Mouse (Mus musculus): ENCODE data around the gene Gpr37l1.

The Gpr37l1 gene

DNA sequence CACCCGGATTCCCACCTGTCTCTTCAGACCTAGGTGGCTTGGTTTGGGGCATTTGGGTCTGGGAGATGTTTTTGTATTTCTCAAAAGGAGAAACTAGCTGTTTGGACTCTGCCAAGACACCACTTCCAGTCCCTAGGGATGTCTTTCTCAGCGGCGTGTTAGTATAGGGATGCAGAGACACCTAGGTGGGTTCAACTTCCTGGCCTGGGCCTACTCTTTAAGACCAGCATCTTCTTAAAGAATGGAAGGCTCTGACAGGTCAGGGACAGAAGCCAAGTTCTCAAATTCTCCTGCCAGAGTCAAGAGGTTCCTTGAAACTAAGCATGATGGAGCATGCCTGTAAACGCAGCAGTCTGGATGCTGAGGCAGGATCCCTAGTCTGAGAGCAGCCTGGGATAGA is 19.0 kb downstream of the Gpr37l1 start:
- no peak for DNase-seq (ENCODE audit: low read depth, low spot score)

GRCm38 (mm10) chr1:135147702-135148058 is 19.8 kb downstream of the Gpr37l1 start:
- DNase-seq (ENCODE audit: low read depth, low spot score) = no peak

GRCm38 (mm10) chr1:135146946-135147701 is 20.4 kb downstream of the Gpr37l1 start:
- DNase-seq (ENCODE audit: low read depth, low spot score) = peak; percentile 64

DNA sequence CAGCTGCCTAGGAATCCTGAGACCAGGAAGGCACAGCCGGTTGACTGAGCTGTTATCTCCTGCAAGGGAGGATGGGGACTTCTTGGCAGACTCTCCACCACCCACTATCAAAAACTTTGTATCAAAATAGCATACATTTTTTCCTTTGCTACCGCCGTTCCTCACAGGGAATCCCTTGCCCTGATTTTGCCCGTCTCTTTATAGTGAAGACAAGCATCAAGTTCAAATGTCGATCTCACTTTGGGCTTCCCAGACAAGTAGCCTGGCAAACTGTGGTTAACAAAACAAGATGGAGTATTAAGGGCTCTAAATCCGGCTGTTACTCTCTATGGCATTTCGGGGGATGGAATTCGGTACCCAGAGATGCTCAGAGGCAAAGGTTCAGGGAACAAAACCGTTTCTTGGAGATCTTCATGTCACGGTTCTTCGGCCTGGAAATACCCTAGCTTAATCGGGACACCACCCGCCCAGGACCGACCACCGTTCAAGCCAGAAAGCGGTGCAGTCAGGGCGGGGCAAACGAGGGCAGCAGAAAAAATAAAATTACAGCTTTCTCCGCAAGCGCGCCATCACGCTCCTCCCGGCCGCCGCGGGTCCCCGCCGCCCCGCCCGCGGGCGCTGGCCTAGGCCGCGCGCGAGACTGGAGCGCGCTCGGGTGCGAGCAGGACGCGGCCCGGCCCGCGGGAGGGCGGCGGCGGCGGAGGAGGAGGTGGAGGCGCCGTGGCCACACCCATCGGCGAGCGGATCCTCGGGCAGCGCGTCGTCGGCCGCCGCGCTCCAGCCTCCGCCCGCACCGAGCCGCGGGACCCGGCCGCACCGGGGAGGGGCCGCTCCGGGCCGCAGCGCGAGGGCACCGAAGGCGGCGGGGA is 21.2 kb downstream of the Gpr37l1 start, which contains the start of gene Arl8a:
Gene Arl8a (plus strand): TSS at position 748 of the 869 bp plus-strand sequence.
- DNase-seq (ENCODE audit: low read depth, low spot score) = peak; percentile 86

DNA sequence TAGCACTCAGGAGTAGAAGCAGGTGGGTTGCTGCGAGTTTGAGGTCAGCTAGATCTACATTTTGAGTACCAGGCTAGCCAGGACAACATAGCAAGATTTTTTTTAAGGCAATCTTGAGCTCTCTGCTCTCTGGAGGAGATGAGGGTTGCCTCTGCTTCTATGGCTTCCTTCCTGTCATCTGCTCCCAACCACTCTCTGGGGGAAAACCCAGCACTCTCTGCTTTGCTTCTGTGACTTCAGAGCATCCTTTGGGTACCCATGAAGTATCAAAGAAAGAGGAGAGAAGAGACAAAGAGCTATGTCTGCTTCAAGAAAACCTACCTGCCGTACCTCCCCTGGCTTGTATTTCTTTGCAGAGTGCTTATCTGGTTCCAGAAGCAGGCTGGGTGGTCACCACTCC is 23.5 kb downstream of the Gpr37l1 start:
- peak; percentile 51 for DNase-seq (ENCODE audit: low read depth, low spot score)

DNA sequence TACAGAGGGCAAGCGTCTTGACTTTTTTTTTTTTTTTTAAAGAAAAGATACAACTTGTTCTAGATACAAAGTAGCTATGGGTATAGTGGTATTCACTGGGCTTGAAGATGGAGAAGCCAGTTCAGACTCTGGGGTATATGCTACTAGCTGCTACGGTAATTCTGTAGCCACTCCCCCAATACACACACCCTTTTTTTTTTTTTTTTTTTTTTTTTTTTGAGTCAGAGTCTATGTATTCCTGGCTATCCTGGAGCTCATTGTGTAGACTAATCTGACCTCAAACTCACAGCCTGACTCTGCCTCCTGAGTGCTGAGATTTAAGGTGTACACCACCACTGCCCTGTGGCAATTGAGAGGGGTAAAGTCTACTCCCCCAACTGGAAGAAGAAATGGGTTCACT is 25.0 kb downstream of the Gpr37l1 start:
- no peak for DNase-seq (ENCODE audit: low read depth, low spot score)

GRCm38 (mm10) chr1:135139906-135140305 is 27.6 kb downstream of the Gpr37l1 start:
- peak; percentile 32 for DNase-seq (ENCODE audit: low read depth, low spot score)

GRCm38 (mm10) chr1:135136500-135136899 is 31.0 kb downstream of the Gpr37l1 start:
- peak; percentile 84 for DNase-seq (ENCODE audit: low read depth, low spot score)

DNA sequence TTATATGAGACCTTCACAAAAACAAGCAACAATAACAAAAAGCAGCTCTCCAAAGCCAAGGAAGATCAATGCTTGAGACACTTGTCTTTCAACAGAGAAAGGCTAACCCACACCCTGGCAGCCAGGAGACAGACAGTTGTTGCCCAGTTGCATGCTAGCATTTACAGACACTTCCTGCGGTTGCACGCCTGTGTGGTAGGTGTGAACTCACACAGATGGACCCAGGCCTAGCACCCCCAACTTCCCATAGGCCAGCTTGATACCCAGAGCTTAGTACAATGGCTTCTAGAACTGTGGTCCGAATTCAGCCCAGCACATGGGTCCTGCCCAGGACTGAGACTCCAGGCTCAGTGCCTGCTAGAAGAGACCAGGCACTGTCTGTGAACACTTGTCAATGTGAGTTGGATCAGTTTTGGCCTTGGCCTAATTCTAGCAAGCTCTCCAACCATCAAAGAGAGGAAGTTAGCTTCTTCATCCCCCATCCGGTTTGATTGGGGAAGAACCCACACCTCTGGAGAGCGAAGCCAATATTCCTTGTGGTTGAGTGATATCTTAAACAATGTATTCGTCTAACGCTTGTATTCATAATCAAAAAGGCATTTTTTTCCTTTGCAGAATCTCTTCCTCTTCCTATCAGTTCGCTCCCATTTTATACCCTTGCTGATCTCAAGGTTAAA is 32.2 kb downstream of the Gpr37l1 start:
- DNase-seq (ENCODE audit: low read depth, low spot score) = no peak

GRCm38 (mm10) chr1:135133678-135134435 is 33.6 kb downstream of the Gpr37l1 start:
- peak; percentile 44 for DNase-seq (ENCODE audit: low read depth, low spot score)

- DNase-seq (ENCODE audit: low read depth, low spot score) = peak; percentile 80
Measured at GRCm38 (mm10) chr1:135132893-135133369, 34.5 kb downstream of the Gpr37l1 start.

GRCm38 (mm10) chr1:135132473-135132872 is 35.0 kb downstream of the Gpr37l1 start, which contains the start of gene Ptpn7:
Ptpn7 (plus strand) TSS chr1:135132700.
- DNase-seq (ENCODE audit: low read depth, low spot score) = peak; percentile 92

DNA sequence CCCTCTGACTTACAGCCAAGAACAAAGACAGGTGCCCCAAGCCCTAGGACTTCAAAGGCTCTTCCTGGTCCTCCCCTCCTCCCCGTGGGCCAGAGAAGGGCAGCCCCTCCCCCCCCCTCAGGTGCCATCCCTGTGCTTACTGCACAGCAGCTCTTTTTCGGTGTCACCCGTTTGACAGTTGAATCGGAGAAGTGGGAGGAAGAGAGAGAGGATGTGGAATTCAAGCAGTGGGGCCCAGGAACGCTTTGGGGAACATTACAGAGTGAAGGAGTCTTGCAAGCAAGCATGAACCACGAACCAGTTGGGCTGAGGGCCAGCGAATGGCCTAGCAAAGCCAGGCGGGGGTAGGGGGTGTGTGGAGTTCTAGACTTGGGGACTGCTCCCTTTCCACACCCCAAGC is 35.9 kb downstream of the Gpr37l1 start:
- DNase-seq (ENCODE audit: low read depth, low spot score) = peak; percentile 58

DNA sequence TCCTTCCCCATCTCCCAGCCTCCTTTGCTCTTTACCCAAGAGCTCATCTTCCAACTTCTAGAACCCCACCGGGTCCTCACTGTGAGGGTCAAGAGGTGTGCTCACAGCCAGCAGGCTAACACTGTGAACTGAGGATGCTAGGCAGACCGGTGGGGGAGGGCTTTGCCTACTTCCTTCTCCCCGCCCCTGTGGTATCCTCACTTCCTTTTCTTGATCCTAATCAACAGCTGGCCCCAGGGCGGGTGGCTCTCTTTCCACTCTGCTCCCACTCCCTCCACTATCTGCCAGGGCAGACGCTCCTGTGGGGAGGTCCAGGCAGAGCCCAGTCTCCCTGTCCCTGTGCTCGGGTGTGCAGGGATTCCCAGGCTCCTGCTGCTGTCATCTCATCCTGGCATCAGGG is 36.4 kb downstream of the Gpr37l1 start:
- DNase-seq (ENCODE audit: low read depth, low spot score) = peak; percentile 83

DNA sequence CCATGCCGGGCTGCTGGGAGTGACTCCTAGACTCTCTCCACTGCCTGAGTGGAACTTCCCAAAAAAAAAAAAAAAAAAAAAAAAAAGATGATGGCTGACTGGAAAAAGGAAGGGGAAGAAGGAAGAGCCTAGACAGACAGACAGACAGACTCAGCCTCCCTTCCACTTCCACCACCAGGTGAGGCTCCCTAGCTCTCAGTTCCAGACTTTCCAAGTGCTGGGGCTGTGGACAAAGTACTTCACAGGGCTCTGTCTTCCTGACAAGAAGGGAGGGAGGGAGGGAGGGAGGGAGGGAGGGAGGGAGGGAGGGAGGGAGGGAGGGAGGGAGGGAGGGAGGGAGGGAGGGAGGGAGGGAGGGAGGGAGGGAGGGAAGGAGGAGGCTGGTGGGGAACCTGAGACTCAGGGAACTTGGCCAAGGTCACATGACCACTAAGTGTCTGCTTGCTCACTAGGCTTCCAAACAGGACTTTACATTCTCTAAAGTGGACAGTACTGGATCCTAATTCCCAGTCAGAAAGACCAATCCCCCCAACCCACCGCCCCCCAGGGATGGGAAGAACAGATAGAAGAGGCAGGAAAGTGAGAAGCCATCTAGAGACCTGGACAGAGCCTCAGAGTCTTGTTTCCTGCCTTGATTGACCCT is 37.0 kb downstream of the Gpr37l1 start:
- no peak for DNase-seq (ENCODE audit: low read depth, low spot score)

DNA sequence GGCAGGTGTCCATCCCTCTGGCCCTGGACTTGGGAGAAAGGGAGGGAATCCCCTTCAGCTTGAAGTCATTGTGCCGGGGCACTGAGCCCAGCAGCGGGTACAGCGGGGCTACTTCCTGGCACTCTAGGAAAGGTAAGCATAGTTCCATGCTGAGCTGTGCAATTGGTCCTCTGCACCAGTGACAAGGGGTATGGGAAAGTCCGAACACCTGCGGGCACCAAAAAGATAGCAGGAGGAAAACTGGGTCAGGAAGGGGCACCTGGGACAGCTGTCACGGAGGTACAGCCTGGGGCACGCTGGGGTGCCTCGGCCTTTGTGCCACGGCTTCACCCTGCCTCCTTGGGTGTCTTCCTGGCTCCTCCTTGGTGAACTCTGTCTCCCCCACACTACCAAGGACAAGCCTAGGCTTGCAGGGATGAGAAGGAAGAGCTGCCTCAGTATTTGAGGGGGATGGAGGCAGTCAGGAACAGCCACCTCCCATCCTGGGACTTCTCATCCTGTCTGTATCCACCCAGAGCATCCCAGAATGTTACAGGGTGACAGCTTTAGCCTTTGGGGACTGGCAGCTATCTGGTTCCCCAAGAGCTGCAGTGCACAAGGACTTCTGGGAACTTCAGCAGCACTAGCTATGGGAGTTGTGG is 37.8 kb downstream of the Gpr37l1 start:
- DNase-seq (ENCODE audit: low read depth, low spot score) = peak; percentile 49

GRCm38 (mm10) chr1:135128986-135129385 is 38.5 kb downstream of the Gpr37l1 start:
- DNase-seq (ENCODE audit: low read depth, low spot score) = peak; percentile 59

DNA sequence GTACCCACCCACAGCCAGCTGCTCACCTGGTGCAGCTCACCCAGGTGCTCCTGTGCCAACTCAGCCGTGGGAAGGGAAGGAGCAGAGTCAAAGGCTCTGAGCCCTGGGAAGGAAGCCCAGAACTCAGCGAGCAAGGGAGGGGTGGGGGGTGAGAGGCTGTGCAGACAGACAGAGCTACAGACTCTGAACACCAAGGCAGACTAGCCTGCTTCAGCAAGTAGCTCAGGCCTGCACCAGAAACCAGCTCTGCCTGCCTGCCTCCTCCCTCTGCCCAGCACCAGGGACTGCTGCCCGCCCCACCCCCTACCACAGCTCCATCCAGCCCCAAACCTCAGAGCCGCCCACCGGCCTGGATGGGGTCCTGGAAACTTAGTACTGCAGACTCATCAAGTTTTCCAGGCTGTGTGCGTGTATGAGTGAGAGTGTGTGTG is 39.5 kb downstream of the Gpr37l1 start:
- DNase-seq (ENCODE audit: low read depth, low spot score) = peak; percentile 80

- no peak for DNase-seq (ENCODE audit: low read depth, low spot score)
Measured at GRCm38 (mm10) chr1:135126443-135127027, 40.9 kb downstream of the Gpr37l1 start.

GRCm38 (mm10) chr1:135125990-135126389 is 41.5 kb downstream of the Gpr37l1 start:
- no peak for DNase-seq (ENCODE audit: low read depth, low spot score)

Measured in CD4-positive helper T cell, adult 2 months (primary cell).